Mouse (Mus musculus) cerebellum, adult 9-11 months (tissue): ENCODE measurements around the gene Pard3.
A peak's percentile ranks its signal among the peaks of the same experiment; 100 is the strongest.
"Not testable (repeated sequence)": the region's sequence is repeated elsewhere in the genome, so short reads cannot be mapped to it uniquely, and the experiment has no call there.

Experiments
- DNase-seq: peaks from one replicate; pipeline ENCODE4 v3.0.0; 2022

The Pard3 gene

DNA sequence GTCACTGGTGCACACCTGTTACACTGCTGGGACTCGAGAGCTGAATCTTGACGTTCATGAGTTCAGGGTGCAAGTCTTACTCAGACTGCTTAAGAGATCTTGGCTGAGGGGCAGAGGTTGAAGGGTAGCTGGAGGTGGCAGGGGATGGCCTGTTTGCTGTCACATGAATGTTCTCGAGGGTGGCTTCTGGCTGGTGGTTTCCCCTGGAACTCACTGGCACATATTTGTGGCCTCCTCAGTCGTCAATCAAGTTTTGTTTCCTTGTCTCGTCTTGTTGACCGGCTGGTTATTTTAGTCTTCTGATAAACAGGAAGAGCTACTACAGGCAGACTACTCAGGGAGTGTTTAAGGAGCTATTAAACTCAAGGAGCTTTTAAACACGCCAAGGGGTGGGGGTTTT, 79.9 kb downstream of the Pard3 start:
- DNase-seq = no peak

DNA sequence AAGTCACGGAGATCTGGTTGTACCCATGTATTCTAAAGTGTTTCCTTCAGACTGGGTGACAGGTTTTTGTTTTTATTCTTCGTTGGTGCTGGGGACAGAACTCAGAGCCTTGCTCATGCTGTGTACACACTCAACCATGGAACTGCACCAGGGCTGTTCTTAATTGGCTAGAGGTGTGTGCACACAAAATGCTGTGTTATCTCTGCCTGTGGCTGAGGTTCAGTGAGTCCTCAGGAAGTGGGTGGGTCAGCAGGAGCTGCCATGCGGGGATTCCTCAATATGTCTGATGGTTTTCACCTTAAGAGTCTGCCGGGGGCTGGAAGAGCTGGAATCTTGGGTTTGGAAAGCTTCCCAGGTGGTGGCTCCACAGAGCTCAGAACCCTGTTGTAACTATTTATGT, 80.9 kb downstream of the Pard3 start:
- DNase-seq = no peak

- DNase-seq = no peak
Measured at GRCm38 (mm10) chr8:127145135-127145534, 81.4 kb downstream of the Pard3 start.

DNA sequence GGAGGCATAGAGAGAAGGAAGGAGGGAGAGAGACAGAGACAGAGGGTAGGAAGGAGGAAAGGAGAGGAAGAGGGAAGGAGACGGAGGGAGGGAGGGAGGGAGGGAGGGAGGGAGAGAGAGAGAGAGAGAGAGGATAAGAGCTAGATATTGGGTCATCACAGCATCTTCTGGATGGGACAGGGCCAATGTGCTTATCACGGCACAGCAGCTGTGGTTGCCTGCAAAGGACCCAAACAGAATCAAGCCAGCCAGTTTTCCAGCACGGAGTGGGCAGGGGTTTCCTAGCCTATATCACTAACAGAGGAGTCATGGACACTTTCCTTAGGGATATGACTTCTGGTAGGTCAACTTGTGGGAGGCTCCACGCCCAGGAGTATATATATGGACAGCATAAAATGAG, 82.4 kb downstream of the Pard3 start:
- no peak for DNase-seq

GRCm38 (mm10) chr8:127148821-127149220, 85.1 kb downstream of the Pard3 start:
- DNase-seq = peak; percentile 9

DNA sequence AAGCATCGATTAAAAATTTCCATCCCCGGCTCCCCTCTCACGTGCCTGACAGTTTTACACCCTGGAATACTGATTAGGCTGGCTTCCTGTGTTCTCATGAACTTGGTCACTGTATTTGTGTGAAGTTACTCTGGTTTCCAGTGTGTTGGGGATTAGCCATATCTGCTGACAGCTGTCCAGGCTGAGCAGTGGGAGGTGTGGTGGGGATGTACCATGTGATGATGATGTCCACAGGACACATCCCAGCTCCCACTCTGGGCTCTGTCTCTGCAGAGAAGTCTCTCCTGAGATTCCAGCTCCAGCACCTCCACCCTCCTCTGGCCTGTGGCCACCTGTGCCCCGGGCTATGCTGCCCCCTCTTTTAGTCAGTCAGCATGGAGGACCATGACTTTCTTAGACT, 87.0 kb downstream of the Pard3 start:
- no peak for DNase-seq

- no peak for DNase-seq
Measured at GRCm38 (mm10) chr8:127151706-127152105, 88.0 kb downstream of the Pard3 start.

DNA sequence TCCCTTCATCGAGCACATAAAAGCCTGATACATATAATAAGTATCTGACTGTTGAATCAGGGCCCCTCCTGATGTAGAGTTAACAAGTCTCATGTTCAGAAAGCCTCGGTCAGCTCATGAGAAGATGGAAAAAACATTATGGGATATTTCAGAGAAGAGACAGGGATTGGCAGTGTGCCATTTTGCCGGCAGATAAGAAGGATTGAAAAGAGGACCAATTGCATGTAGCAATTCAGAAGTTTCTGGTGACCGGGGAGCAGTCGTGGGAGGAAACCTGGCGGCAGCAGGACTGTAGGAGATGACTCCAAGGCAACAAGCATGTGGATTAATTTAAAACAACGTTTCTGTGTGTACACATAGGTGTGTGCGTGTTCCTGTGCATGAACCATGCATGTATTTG, 93.4 kb downstream of the Pard3 start:
- DNase-seq = no peak

GRCm38 (mm10) chr8:127159421-127159966, 95.8 kb downstream of the Pard3 start:
- DNase-seq = no peak

GRCm38 (mm10) chr8:127161854-127162253, 98.2 kb downstream of the Pard3 start:
- DNase-seq = no peak

- no peak for DNase-seq
Measured at GRCm38 (mm10) chr8:127162821-127163220, 99.1 kb downstream of the Pard3 start.

- no peak for DNase-seq
Measured at GRCm38 (mm10) chr8:127164326-127165280, 100.9 kb downstream of the Pard3 start.

GRCm38 (mm10) chr8:127168496-127168895, 104.8 kb downstream of the Pard3 start:
- DNase-seq = no peak

- DNase-seq = no peak
Measured at GRCm38 (mm10) chr8:127169361-127169760, 105.7 kb downstream of the Pard3 start.

DNA sequence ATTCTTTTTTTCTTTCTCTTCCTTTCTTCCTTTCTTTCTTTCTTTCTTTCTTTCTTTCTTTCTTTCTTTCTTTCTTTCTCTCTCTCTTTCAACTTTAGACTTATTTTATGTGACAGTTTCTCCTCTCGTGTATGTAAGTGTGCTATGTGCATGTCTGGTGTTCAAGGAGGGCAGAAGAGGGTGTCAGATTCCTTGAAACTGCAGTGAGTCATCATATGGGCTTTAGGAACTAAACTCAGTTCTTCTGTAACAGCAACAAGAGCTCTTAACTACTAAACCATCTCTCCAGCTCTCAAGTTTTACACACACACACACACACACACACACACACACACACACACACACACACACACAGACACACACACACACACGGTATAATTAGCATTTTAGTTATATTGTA, 106.7 kb downstream of the Pard3 start:
- not testable (repeated sequence) for DNase-seq

DNA sequence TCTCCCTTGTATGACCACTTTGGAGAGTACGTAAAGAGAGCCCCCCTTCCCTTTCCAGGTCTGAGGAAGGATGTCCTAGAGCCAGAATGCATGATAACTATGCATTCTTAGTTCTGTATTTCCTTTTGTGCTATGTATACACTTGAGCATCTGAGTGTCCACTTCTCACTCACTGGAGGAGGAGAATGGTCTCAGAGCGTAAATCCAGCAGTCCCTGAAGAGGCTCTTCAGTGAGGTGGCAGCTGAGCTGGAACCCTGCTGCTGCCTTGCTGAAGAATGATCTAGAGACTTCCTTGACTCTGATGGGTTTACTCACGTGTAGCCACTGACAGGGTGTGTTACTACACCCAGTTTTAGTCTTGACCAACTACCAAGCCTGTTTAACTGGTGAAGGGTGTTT, 107.2 kb downstream of the Pard3 start:
- DNase-seq = no peak

GRCm38 (mm10) chr8:127173483-127173882, 109.8 kb downstream of the Pard3 start:
- DNase-seq = no peak

GRCm38 (mm10) chr8:127174411-127174810, 110.7 kb downstream of the Pard3 start:
- no peak for DNase-seq

DNA sequence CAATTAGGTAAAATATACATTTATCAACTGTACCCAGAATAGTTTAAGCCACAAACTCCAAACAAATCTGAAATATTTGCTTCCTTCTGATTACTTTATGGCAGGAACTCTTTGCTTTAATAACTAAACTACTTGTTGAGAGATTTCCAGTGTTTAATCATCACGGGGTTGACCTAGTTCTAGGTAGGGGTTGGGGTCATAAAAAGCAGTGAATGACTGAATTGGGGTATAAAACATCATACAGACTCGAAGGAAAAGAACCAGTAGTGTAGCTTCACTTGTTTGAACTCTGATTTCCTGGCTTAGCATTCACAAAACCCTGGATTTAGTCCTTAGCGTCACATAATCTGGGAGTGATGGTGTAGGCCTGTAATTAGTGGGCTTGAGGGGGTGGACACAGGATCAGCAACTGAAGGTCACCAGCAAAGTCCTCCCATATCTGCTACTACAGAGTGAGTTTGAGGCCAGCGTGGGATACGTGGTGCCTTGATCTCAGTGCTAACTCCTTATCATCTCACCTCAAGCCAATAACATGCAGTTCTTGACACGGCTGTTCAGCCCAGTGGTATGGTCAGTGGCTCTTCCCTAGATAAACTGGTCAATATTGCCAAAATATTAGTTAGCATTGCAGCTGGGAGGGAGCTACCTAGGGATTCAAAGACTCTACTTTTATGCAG, 111.6 kb downstream of the Pard3 start:
- no peak for DNase-seq

DNA sequence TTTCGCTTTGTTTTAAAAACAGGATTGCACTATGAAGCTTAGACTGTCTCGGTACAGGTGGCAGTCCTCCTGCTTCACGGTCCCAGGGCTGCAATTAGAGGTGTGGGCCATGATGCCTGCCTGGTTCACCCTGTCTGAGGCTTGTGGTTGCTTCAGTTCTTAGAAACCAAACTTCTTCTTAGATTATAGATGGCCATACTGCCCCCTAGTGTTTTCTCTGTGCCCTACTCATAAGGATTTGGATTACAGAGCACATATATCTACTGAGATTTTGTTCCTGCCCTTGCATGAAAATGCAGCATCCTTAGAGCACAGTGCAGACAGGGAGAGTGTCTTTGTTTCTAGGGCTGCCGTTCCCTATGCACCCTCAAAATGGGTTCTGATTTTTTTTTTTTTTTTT, 114.9 kb downstream of the Pard3 start:
- peak; percentile 22 for DNase-seq

GRCm38 (mm10) chr8:127181246-127181645, 117.6 kb downstream of the Pard3 start:
- no peak for DNase-seq

- DNase-seq = no peak
Measured at GRCm38 (mm10) chr8:127182065-127182464, 118.4 kb downstream of the Pard3 start.

- no peak for DNase-seq
Measured at GRCm38 (mm10) chr8:127183533-127183932, 119.8 kb downstream of the Pard3 start.

DNA sequence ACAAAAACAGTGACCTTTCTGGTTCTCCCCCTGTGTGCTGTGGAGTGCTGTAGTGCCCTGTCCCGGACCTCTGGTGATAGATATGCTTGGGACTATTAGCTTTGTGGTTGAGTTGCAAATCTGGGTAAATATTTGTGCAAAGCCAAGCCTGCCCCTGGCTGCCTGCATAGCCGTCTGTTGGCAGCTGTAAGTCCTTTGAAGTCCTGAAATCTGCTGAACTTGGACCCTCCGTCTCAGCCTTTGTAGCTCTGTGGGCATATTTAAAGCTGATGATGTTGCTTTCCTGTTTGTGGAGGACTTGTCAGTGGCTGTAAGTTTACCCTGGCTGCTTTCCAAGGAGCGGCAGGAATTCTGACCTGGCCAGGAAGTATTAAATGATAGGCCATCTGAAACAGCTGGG, 120.3 kb downstream of the Pard3 start:
- DNase-seq = no peak
